Mouse (Mus musculus) R1 (cell line): ENCODE results near the gene A630089N07Rik.

Experiments used
- DNase-seq: peaks from one replicate; pipeline ENCODE4 v3.0.0-alpha.2; 2018; ENCODE audit warnings: low read depth, low spot score

The A630089N07Rik gene

GRCm38 (mm10) chr16:97962151-97962948 lies 119.9 kb downstream of the A630089N07Rik start, which contains the start of the genes C2cd2 and Zbtb21:
TSS of gene C2cd2 (minus strand) at chr16:97962598.
TSS of gene Zbtb21 (minus strand) at chr16:97962622.
- DNase-seq = peak; percentile 96

GRCm38 (mm10) chr16:97961381-97962150 lies 120.7 kb downstream of the A630089N07Rik start:
- DNase-seq = no peak

DNA sequence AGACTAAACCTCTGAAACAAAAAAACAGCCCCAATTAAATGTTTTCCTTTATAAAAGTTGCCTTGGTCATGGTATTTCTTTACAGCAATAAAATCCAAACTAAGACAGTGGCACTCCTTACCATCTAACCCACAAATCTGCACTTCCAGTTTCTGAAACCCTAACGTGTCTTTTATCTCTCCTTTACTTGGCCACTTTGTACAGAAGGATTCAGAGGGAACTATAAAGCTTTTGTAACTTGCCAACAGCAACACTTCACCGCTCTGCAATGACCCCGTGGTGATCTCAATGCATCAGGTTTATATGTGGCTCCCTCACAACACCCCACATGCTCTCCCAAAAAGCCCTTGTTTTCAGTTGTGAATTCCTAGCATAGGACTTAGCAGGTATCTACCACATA lies 121.9 kb downstream of the A630089N07Rik start:
- no peak for DNase-seq

- no peak for DNase-seq
These were observed 123.8 kb downstream of the A630089N07Rik start for GRCm38 (mm10) chr16:97958401-97958973.

DNA sequence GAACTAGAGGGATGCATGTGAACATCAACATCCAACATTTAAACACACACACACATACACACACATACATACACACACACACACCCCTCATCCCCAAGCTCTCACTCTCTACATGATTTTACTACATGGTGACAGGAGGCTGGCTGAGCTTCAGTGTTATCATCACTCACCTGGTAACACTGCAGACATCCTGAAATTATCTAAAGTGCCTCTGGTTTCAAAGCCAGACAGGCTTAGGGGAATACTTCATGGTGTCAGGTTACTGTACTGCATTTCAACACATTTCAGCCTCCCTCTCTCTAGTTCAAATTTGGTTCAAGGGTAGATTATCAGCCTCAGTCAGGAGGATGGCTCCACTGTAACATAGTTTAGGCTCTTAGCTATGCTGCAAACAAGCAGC lies 124.6 kb downstream of the A630089N07Rik start:
- no peak for DNase-seq

- DNase-seq = no peak
These were observed 126.2 kb downstream of the A630089N07Rik start for GRCm38 (mm10) chr16:97956011-97956410.

- no peak for DNase-seq
These were observed 128.9 kb downstream of the A630089N07Rik start for GRCm38 (mm10) chr16:97953300-97953699.

DNA sequence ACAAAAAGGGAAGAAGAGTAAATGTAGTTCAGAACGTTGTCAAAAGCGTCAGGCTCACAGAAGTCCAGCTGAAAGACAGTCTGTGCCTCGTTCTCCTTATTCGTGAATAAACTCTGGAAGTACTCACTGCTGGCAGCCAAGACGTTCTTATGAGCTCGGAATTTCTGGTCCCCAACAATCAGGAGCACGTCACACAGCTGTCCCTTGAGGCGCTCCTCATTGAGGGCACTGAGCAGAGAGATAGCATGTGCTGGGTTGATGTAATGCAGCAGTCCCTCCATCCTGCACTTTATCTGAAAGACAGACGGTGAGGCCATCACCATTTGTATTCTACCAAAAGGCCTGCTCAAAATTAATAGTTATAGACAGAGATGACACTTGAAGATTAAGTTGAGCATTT lies 129.4 kb downstream of the A630089N07Rik start:
- no peak for DNase-seq

DNA sequence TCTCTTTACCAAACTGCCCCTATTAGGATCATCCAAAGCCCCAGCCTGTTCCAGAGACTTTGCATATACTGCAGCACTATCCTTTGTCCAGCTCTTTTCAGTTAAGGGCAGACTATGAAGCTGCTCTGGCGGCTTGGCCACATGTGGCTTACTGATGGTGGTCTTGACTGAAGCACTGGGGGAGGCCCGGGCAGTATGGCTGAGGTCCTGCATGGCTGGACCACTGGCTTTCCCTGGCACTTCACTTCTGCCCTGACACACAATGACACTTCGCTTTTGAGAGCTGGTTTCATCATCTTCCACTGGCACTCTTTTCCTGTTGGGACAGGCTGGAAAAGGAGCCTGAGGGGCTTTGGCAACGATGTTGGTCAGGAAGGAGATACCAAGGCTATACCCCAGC lies 129.9 kb downstream of the A630089N07Rik start:
- no peak for DNase-seq
